Comparison of ENCODE assay signal across 26 mouse cellular contexts in the genomic region with DNA sequence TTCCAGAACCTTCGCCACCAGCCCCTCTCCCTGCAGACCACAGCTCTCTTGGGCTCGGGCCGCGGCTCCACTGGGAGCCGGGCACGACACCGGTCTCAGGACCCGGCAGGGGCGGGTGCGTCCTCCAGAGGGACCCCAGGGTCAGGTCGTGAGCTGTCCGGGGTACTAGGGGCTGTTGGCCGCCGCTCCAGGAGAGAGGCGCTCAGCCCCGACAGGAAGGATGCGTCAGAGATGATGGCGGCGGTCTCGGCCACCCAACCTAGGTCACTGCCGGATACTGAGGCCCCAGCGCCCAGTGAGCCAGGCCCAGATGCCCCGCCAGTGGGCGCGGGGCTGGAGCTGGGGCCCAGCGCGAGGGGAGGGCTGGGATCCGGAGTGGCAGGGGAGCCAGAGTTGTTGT. TPM values are rescaled to one million over a fixed set of nuclear protein-coding genes. Genes with fewer than 3 reads are reported as not detected.
A peak's percentile ranks its signal among the peaks of the same experiment; 100 is the strongest.
DNase-seq lines count a peak whose midpoint lies in the region; ATAC-seq and TF ChIP-seq lines count a peak whose summit lies in the region.
"Had no signal": no experiment of that assay in that cellular context is flagged by ENCODE, and none has a peak within 500 bp of the region (broad histone marks: within the 10 kb centered on the region; RNA-seq: fewer than 3 reads in every experiment).

No protein-coding gene starts in this region.

- no peak overlapping the region for H3K27ac ChIP-seq in midbrain, embryonic 10.5 days (replicated peaks)
- H3K27ac ChIP-seq in midbrain, embryonic 13.5 days = no peak overlapping the region
- no peak overlapping the region for H3K27ac ChIP-seq in ES-Bruce4 (ENCODE audit: insufficient read depth, low read length)
- no peak overlapping the region for H3K27ac ChIP-seq in forebrain, embryonic 11.5 days (ENCODE audit: low read depth, low read length)
- H3K27ac ChIP-seq: forebrain, embryonic 10.5 days; heart, embryonic 15.5 days; hindbrain, embryonic 14.5 days; hindbrain, postnatal 0 days had no signal

- no peak for ATAC-seq in midbrain, embryonic 13.5 days
- ATAC-seq in G1E (ENCODE audit: extremely low read depth, insufficient number of reproducible peaks, low FRiP score, poor library complexity, severe bottlenecking) = no peak
- no peak for ATAC-seq in granulocyte monocyte progenitor cell, adult 5-6 weeks (replicated peaks; ENCODE audit: poor library complexity, severe bottlenecking)
- no peak for ATAC-seq in forebrain, embryonic 11.5 days (replicated peaks; ENCODE audit: low FRiP score)
- ATAC-seq: activated CD4-positive, CD25-positive, alpha-beta regulatory T cell, adult 4 months; CD4-positive, CD25-positive, alpha-beta regulatory T cell, adult 4 months; forebrain, embryonic 16.5 days; hindbrain, postnatal 0 days; intestine, postnatal 0 days had no signal

- no peak for TF ChIP-seq POLR2A in ES-Bruce4 (IDR thresholded peaks at IDR 0.05; ENCODE audit: insufficient read depth, low read length)

- H3K9me3 ChIP-seq in midbrain, embryonic 10.5 days (replicated peaks) = 0 out of 2 replicates have a peak, but pooled peaks cover 8% of the 10 kb centered on the region
- no peaks in the 10 kb centered on the region for H3K9me3 ChIP-seq in midbrain, embryonic 13.5 days
- H3K9me3 ChIP-seq in ES-Bruce4 (replicated peaks; ENCODE audit: control insufficient read depth, insufficient read depth, low read length, poor library complexity, severe bottlenecking) (no peaks in the 10 kb centered on the region), G1E (replicated peaks) (peaks cover 58% of the 10 kb centered on the region)
- H3K9me3 ChIP-seq in forebrain, embryonic 11.5 days (ENCODE audit: control insufficient read depth, low read length) = no peaks in the 10 kb centered on the region
- H3K9me3 ChIP-seq: heart, embryonic 15.5 days had no signal

- H3K36me3 ChIP-seq in midbrain, embryonic 10.5 days = peaks cover 76% of the 10 kb centered on the region
- H3K36me3 ChIP-seq in midbrain, embryonic 13.5 days = peaks cover 61% of the 10 kb centered on the region
- no peaks in the 10 kb centered on the region for H3K36me3 ChIP-seq in ES-Bruce4 (ENCODE audit: control insufficient read depth, insufficient read depth, low read length, poor library complexity, severe bottlenecking)
- H3K36me3 ChIP-seq in G1E (replicated peaks) = peaks cover 96% of the 10 kb centered on the region
- peaks cover 21% of the 10 kb centered on the region for H3K36me3 ChIP-seq in forebrain, embryonic 11.5 days (ENCODE audit: control insufficient read depth, insufficient read depth, low read length)

- no peak for DNase-seq in midbrain, embryonic 10.5 days (ENCODE audit: low spot score)
- DNase-seq in G1E (ENCODE audit: low spot score) = no peak
- no peak for DNase-seq in forebrain, embryonic 11.5 days (ENCODE audit: low spot score)
- DNase-seq: adrenal gland, adult 8-10 months; adrenal gland, postnatal 25 days; cerebellum, adult 11-12 months; cerebellum, adult 8-10 months; cerebellum, postnatal 36 days; embryo, embryonic 11 days; gastrocnemius, postnatal 10 days; gastrocnemius, postnatal 36 days; heart, adult 18-20 months; heart, postnatal 10 days; heart, postnatal 4 days had no signal

- TF ChIP-seq CTCF in ES-Bruce4 (IDR thresholded peaks at IDR 0.05; ENCODE audit: low read depth, low read length) (no peak), G1E (IDR thresholded peaks at IDR 0.05; ENCODE audit: low read depth, low read length) (no peak)

- TF ChIP-seq EP300 in ES-Bruce4 (IDR thresholded peaks at IDR 0.05; ENCODE audit: insufficient read depth, low read depth, low read length) = no peak

- H3K9ac ChIP-seq in midbrain, embryonic 13.5 days (replicated peaks) = no peak overlapping the region
- no peak overlapping the region for H3K9ac ChIP-seq in ES-Bruce4 (ENCODE audit: low read depth, poor library complexity, severe bottlenecking)
- H3K9ac ChIP-seq in forebrain, embryonic 11.5 days (ENCODE audit: low read length) = no peak overlapping the region
- H3K9ac ChIP-seq: heart, embryonic 12.5 days; heart, embryonic 15.5 days; hindbrain, embryonic 14.5 days had no signal

- no peak overlapping the region for H3K4me2 ChIP-seq in midbrain, embryonic 13.5 days (replicated peaks)
- H3K4me2 ChIP-seq in forebrain, embryonic 11.5 days (ENCODE audit: low read depth, low read length, severe bottlenecking) = no peak overlapping the region
- H3K4me2 ChIP-seq: heart, embryonic 12.5 days; heart, embryonic 15.5 days; hindbrain, embryonic 14.5 days had no signal

- peaks cover 43% of the 10 kb centered on the region for H3K27me3 ChIP-seq in midbrain, embryonic 10.5 days (ENCODE audit: low read depth, poor library complexity, severe bottlenecking)
- H3K27me3 ChIP-seq in midbrain, embryonic 13.5 days = peaks cover 11% of the 10 kb centered on the region
- H3K27me3 ChIP-seq in ES-Bruce4 (ENCODE audit: control insufficient read depth, insufficient read depth, low read length, poor library complexity, severe bottlenecking) = no peaks in the 10 kb centered on the region
- peaks cover 10% of the 10 kb centered on the region; the same call in 1 of the 2 replicates for H3K27me3 ChIP-seq in G1E (ENCODE audit: insufficient read depth, low read length)
- peaks cover 3% of the 10 kb centered on the region; the same call in 1 of the 2 replicates for H3K27me3 ChIP-seq in forebrain, embryonic 11.5 days (ENCODE audit: control insufficient read depth, insufficient read depth, low read length)

- 77% methylated on average over 28 of the region's 28 CpGs for WGBS in midbrain, embryonic 10.5 days
- WGBS in midbrain, embryonic 13.5 days = 79% methylated on average over 28 of the region's 28 CpGs
- 83% methylated on average over 28 of the region's 28 CpGs for WGBS in forebrain, embryonic 11.5 days

- H3K4me1 ChIP-seq in midbrain, embryonic 10.5 days = peaks cover 14% of the 10 kb centered on the region
- H3K4me1 ChIP-seq in midbrain, embryonic 13.5 days (replicated peaks) = peaks cover 14% of the 10 kb centered on the region
- peaks cover under 1% of the 10 kb centered on the region for H3K4me1 ChIP-seq in ES-Bruce4 (ENCODE audit: control insufficient read depth, insufficient read depth, low read length)
- peaks cover 45% of the 10 kb centered on the region for H3K4me1 ChIP-seq in G1E (ENCODE audit: insufficient read depth, low read depth, low read length)
- peaks cover under 1% of the 10 kb centered on the region; the same call in 1 of the 2 replicates for H3K4me1 ChIP-seq in forebrain, embryonic 11.5 days (replicated peaks; ENCODE audit: control insufficient read depth, insufficient read depth, low read length)

- peak overlapping the region; percentile 20; the same call in 1 of the 2 replicates for H3K4me3 ChIP-seq in midbrain, embryonic 10.5 days
- H3K4me3 ChIP-seq in midbrain, embryonic 13.5 days (replicated peaks) = no peak overlapping the region
- peak overlapping the region; percentile 36 for H3K4me3 ChIP-seq in ES-Bruce4 (ENCODE audit: low read depth, low read length)
- H3K4me3 ChIP-seq in G1E (ENCODE audit: low read depth, low read length) = peak overlapping the region; percentile 18; the same call in 1 of the 2 replicates
- H3K4me3 ChIP-seq in forebrain, embryonic 11.5 days (ENCODE audit: low read depth, low read length) = no peak overlapping the region
- H3K4me3 ChIP-seq: forebrain, embryonic 10.5 days; heart, embryonic 12.5 days; heart, embryonic 15.5 days had no signal

RNA-seq across cellular contexts. Expression of a gene that starts 6.8 kb away (rescaled TPM):
- 11.0 TPM in 2 replicates for polyA plus RNA-seq in midbrain, embryonic 10.5 days (2016; fragmentation: Nextera tagmentation; extraction: Ambion mirVana)
- polyA plus RNA-seq in midbrain, embryonic 13.5 days (2015; fragmentation: Nextera tagmentation; extraction: Ambion mirVana) = 13.7 and 16.7 TPM in 2 replicates
- polyA plus RNA-seq in ES-Bruce4 (2011; ENCODE audit: insufficient read depth, insufficient read length, low read depth, missing spikeins) (54.6 and 61.1 TPM in 2 replicates), G1E (2012) (264 and 361 TPM in 2 replicates)
- total RNA-seq in G1E (2014; fragmentation: Nextera tagmentation) (62.8 and 79.8 TPM in 2 replicates), G1E (2017) (41.6 and 47.0 TPM in 2 replicates)
- 38.2 and 63.0 TPM in 2 replicates for total RNA-seq in granulocyte monocyte progenitor cell, adult 5-6 weeks (2014; fragmentation: Nextera tagmentation)
- 43.2 and 54.7 TPM in 2 replicates for total RNA-seq in granulocyte monocyte progenitor cell, adult 5-6 weeks (2017)
- 17.8 and 18.6 TPM in 2 replicates for polyA plus RNA-seq in forebrain, embryonic 11.5 days (2014; fragmentation: Nextera tagmentation; extraction: Ambion mirVana)

RNA-seq across cellular contexts. Expression of a gene that starts 6.8 kb away (rescaled TPM):
- 0.25 and 0.30 TPM in 2 replicates for polyA plus RNA-seq in midbrain, embryonic 10.5 days (2016; fragmentation: Nextera tagmentation; extraction: Ambion mirVana)
- 0.24 and 0.57 TPM in 2 replicates for polyA plus RNA-seq in midbrain, embryonic 13.5 days (2015; fragmentation: Nextera tagmentation; extraction: Ambion mirVana)
- polyA plus RNA-seq in ES-Bruce4 (2011; ENCODE audit: insufficient read depth, insufficient read length, low read depth, missing spikeins) (not detected in 2 replicates), G1E (2012) (0.07 and 0.10 TPM in 2 replicates)
- total RNA-seq in G1E (2014; fragmentation: Nextera tagmentation) (0.60 TPM in 1 of 2 replicates, not detected in the other), G1E (2017) (0.44 TPM in 1 of 2 replicates, not detected in the other)
- not detected in 2 replicates for total RNA-seq in granulocyte monocyte progenitor cell, adult 5-6 weeks (2014; fragmentation: Nextera tagmentation)
- not detected in 2 replicates for total RNA-seq in granulocyte monocyte progenitor cell, adult 5-6 weeks (2017)
- 0.29 and 0.33 TPM in 2 replicates for polyA plus RNA-seq in forebrain, embryonic 11.5 days (2014; fragmentation: Nextera tagmentation; extraction: Ambion mirVana)
- total RNA-seq: heart, postnatal 10 days had no signal
- polyA plus RNA-seq: activated CD4-positive, CD25-positive, alpha-beta regulatory T cell, adult 4 months had no signal

RNA-seq across cellular contexts. Expression of a gene that starts 11.1 kb away (rescaled TPM):
- polyA plus RNA-seq in midbrain, embryonic 10.5 days (2016; fragmentation: Nextera tagmentation; extraction: Ambion mirVana) = 198 and 199 TPM in 2 replicates
- 29.5 and 37.1 TPM in 2 replicates for polyA plus RNA-seq in midbrain, embryonic 13.5 days (2015; fragmentation: Nextera tagmentation; extraction: Ambion mirVana)
- polyA plus RNA-seq in ES-Bruce4 (2011; ENCODE audit: insufficient read depth, insufficient read length, low read depth, missing spikeins) (156 and 164 TPM in 2 replicates), G1E (2012) (20.8 and 27.2 TPM in 2 replicates)
- total RNA-seq in G1E (2014; fragmentation: Nextera tagmentation) (4.6 and 8.4 TPM in 2 replicates), G1E (2017) (7.4 and 10.5 TPM in 2 replicates)
- total RNA-seq in granulocyte monocyte progenitor cell, adult 5-6 weeks (2014; fragmentation: Nextera tagmentation) = 50.6 and 57.5 TPM in 2 replicates
- total RNA-seq in granulocyte monocyte progenitor cell, adult 5-6 weeks (2017) = 72.7 and 89.8 TPM in 2 replicates
- 160 and 182 TPM in 2 replicates for polyA plus RNA-seq in forebrain, embryonic 11.5 days (2014; fragmentation: Nextera tagmentation; extraction: Ambion mirVana)

RNA-seq across cellular contexts. Expression of a gene that starts 17.4 kb away (rescaled TPM):
- 136 and 155 TPM in 2 replicates for polyA plus RNA-seq in midbrain, embryonic 10.5 days (2016; fragmentation: Nextera tagmentation; extraction: Ambion mirVana)
- polyA plus RNA-seq in midbrain, embryonic 13.5 days (2015; fragmentation: Nextera tagmentation; extraction: Ambion mirVana) = 76.7 and 78.4 TPM in 2 replicates
- 47.6 and 55.3 TPM in 2 replicates for polyA plus RNA-seq in ES-Bruce4 (2011; ENCODE audit: insufficient read depth, insufficient read length, low read depth, missing spikeins)
- total RNA-seq in G1E (2014; fragmentation: Nextera tagmentation) = 28.5 and 37.3 TPM in 2 replicates
- total RNA-seq in G1E (2017) = 34.4 and 34.6 TPM in 2 replicates
- polyA plus RNA-seq in G1E (2012) = 69.0 and 69.5 TPM in 2 replicates
- total RNA-seq in granulocyte monocyte progenitor cell, adult 5-6 weeks (2014; fragmentation: Nextera tagmentation) = 48.4 and 49.8 TPM in 2 replicates
- 24.6 and 28.2 TPM in 2 replicates for total RNA-seq in granulocyte monocyte progenitor cell, adult 5-6 weeks (2017)
- polyA plus RNA-seq in forebrain, embryonic 11.5 days (2014; fragmentation: Nextera tagmentation; extraction: Ambion mirVana) = 111 and 112 TPM in 2 replicates

RNA-seq across cellular contexts. Expression of a gene that starts 19.0 kb away (rescaled TPM):
- 3.2 and 4.8 TPM in 2 replicates for polyA plus RNA-seq in midbrain, embryonic 10.5 days (2016; fragmentation: Nextera tagmentation; extraction: Ambion mirVana)
- polyA plus RNA-seq in midbrain, embryonic 13.5 days (2015; fragmentation: Nextera tagmentation; extraction: Ambion mirVana) = 5.4 and 5.8 TPM in 2 replicates
- polyA plus RNA-seq in ES-Bruce4 (2011; ENCODE audit: insufficient read depth, insufficient read length, low read depth, missing spikeins) (10.6 and 11.0 TPM in 2 replicates), G1E (2012) (21.1 and 21.6 TPM in 2 replicates)
- total RNA-seq in G1E (2014; fragmentation: Nextera tagmentation) (17.4 and 35.9 TPM in 2 replicates), G1E (2017) (12.1 and 15.2 TPM in 2 replicates)
- 23.0 and 28.8 TPM in 2 replicates for total RNA-seq in granulocyte monocyte progenitor cell, adult 5-6 weeks (2014; fragmentation: Nextera tagmentation)
- total RNA-seq in granulocyte monocyte progenitor cell, adult 5-6 weeks (2017) = 14.7 and 16.0 TPM in 2 replicates
- polyA plus RNA-seq in forebrain, embryonic 11.5 days (2014; fragmentation: Nextera tagmentation; extraction: Ambion mirVana) = 3.4 and 3.9 TPM in 2 replicates

Comparison
In these comparisons a context has a peak if more than half of its experiments do, and no peak if none do; other contexts are left out.
1. H3K4me3 ChIP-seq: peak in midbrain, embryonic 10.5 days (single experiment), ES-Bruce4 (single experiment) and G1E (single experiment); none in midbrain, embryonic 13.5 days (single experiment) and forebrain, embryonic 11.5 days (single experiment).